Mouse (Mus musculus): ENCODE data around the gene Crlf2.
A peak's percentile ranks its signal among the peaks of the same experiment; 100 is the strongest.

GRCm38 (mm10) chr5:109602585-109602984 is 43.8 kb upstream of the Crlf2 start:
- TF ChIP-seq CTCF (IDR thresholded peaks at IDR 0.05; ENCODE audit: low read depth) (peak; percentile 75), EP300 (IDR thresholded peaks at IDR 0.05; ENCODE audit: low read depth) (no peak)

Data from liver, postnatal 0 days (tissue).